Mouse (Mus musculus) left cerebral cortex, postnatal 4 days (tissue): Measurements from ENCODE around the gene Kif27. TPM values are rescaled to one million over a fixed set of nuclear protein-coding genes. Genes with fewer than 3 reads are reported as not detected.
"Not testable (repeated sequence)": the region's sequence is repeated elsewhere in the genome, so short reads cannot be mapped to it uniquely, and the experiment has no call there.

Experiments
- DNase-seq: peaks from one replicate; pipeline ENCODE4 v3.0.0-alpha.2; 2022
- intact Hi-C: fragments of 180-260 bp; cut with DNase I; formaldehyde crosslinking; loops from one replicate; pipeline ENCODE4 v1.15.1; 2025
- total RNA-seq, 2 experiments: library from RNA; stranded (reverse); gene quantifications; 2 replicates each; pipeline ENCODE4 v1.2.3; 2021

Gene Kif27
- total RNA-seq, 2 experiments from 2014 or later, result 3.3 to 3.8 TPM

GRCm38 (mm10) chr13:58366373-58366772 is 7.5 kb upstream of the Kif27 start:
- DNase-seq, result no peak
- intact Hi-C loops, result no loop called here

- intact Hi-C loops, DNase-seq: not testable (repeated sequence)
These were observed 6.3 kb upstream of the Kif27 start for GRCm38 (mm10) chr13:58365179-58365578.

GRCm38 (mm10) chr13:58364353-58365175 is 5.6 kb upstream of the Kif27 start:
- intact Hi-C loops, result no loop called here
- DNase-seq, result no peak

GRCm38 (mm10) chr13:58359304-58359653 is 357 bp upstream of the Kif27 start:
- no peak for DNase-seq
- intact Hi-C loops, result no loop called here

GRCm38 (mm10) chr13:58352996-58353395 is 5.9 kb downstream of the Kif27 start:
- intact Hi-C loops, result no loop called here
- no peak for DNase-seq

GRCm38 (mm10) chr13:58350606-58351005 is 8.3 kb downstream of the Kif27 start:
- no peak for DNase-seq
- intact Hi-C loops, result no loop called here

- intact Hi-C loops, result no loop called here
- DNase-seq, result no peak
These were observed 14.4 kb downstream of the Kif27 start for GRCm38 (mm10) chr13:58344505-58344904.

- intact Hi-C loops, result no loop called here
- DNase-seq, result no peak
These were observed 21.5 kb downstream of the Kif27 start for GRCm38 (mm10) chr13:58337456-58337855.

GRCm38 (mm10) chr13:58334116-58334515 is 24.8 kb downstream of the Kif27 start:
- intact Hi-C loops, result no loop called here
- no peak for DNase-seq

GRCm38 (mm10) chr13:58317768-58318167 is 41.2 kb downstream of the Kif27 start:
- intact Hi-C loops, result no loop called here
- no peak for DNase-seq

- DNase-seq, result no peak
- intact Hi-C loops, result no loop called here
These were observed 43.9 kb downstream of the Kif27 start for GRCm38 (mm10) chr13:58314991-58315390.

- intact Hi-C loops, result no loop called here
- no peak for DNase-seq
These were observed 45.2 kb downstream of the Kif27 start for GRCm38 (mm10) chr13:58313758-58314157.

GRCm38 (mm10) chr13:58311351-58311750 is 47.6 kb downstream of the Kif27 start:
- DNase-seq, result peak; percentile 7
- intact Hi-C loops, result no loop called here

- intact Hi-C loops, result no loop called here
- DNase-seq, result no peak
These were observed 49.4 kb downstream of the Kif27 start for GRCm38 (mm10) chr13:58309499-58309898.

- intact Hi-C loops, result no loop called here
- no peak for DNase-seq
These were observed 51.5 kb downstream of the Kif27 start for GRCm38 (mm10) chr13:58307453-58307852.

- intact Hi-C loops, result no loop called here
- no peak for DNase-seq
These were observed 53.7 kb downstream of the Kif27 start for GRCm38 (mm10) chr13:58305230-58305629.

- DNase-seq, result peak; percentile 43
- intact Hi-C loops, result no loop called here
These were observed 56.3 kb downstream of the Kif27 start for GRCm38 (mm10) chr13:58302421-58303145.

GRCm38 (mm10) chr13:58301961-58302360 is 57.0 kb downstream of the Kif27 start:
- intact Hi-C loops, result no loop called here
- DNase-seq, result no peak

GRCm38 (mm10) chr13:58298756-58299155 is 60.2 kb downstream of the Kif27 start:
- intact Hi-C loops, result no loop called here
- no peak for DNase-seq

- no peak for DNase-seq
- intact Hi-C loops, result no loop called here
These were observed 63.3 kb downstream of the Kif27 start for GRCm38 (mm10) chr13:58295582-58295981.

- no peak for DNase-seq
- intact Hi-C loops, result no loop called here
These were observed 66.1 kb downstream of the Kif27 start for GRCm38 (mm10) chr13:58292811-58293210.

- intact Hi-C loops, result loop anchor here (2.0 to 5.0 kb wide), 3 partner anchors 98 to 298 kb away; partner anchors contain the start of gene 2210016F16Rik
- no peak for DNase-seq
These were observed 69.6 kb downstream of the Kif27 start for GRCm38 (mm10) chr13:58289308-58289707.
